Mouse (Mus musculus) C2C12 (cell line): Measurements from ENCODE around the gene Cdipt. TPM values are rescaled to one million over a fixed set of nuclear protein-coding genes. Genes with fewer than 3 reads are reported as not detected.
A peak's percentile ranks its signal among the peaks of the same experiment; 100 is the strongest.

Experiments used
- H3K27me3 ChIP-seq: one replicate; pipeline ENCODE4 v1.6.1; 2011; ENCODE audit not compliant: control insufficient read depth, insufficient read depth, insufficient read length
- H3K36me3 ChIP-seq: one replicate; pipeline ENCODE4 v1.6.1; 2011; ENCODE audit not compliant: control insufficient read depth, insufficient read depth
- H3K4me3 ChIP-seq: one replicate; pipeline ENCODE4 v1.5.1; 2011; ENCODE audit warnings: mild to moderate bottlenecking, control low read depth; ENCODE audit not compliant: poor library complexity, insufficient read depth, severe bottlenecking
- H3K79me2 ChIP-seq: one replicate; pipeline ENCODE4 v1.6.1; 2011; ENCODE audit not compliant: control insufficient read depth, insufficient read depth
- H3K79me3 ChIP-seq: one replicate; pipeline ENCODE4 v1.6.1; 2011; ENCODE audit warnings: low read depth, control low read depth
- H3ac ChIP-seq: one replicate; pipeline ENCODE3; 2011; ENCODE audit warnings: low read depth; ENCODE audit not compliant: control insufficient read depth, insufficient read length
- CEBPB ChIP-seq: IDR thresholded peaks from one replicate; pipeline ENCODE4 v1.6.1; 2011; ENCODE audit warnings: low read depth, mild to moderate bottlenecking, control low read depth, moderate library complexity
- CTCF ChIP-seq: IDR thresholded peaks from one replicate; pipeline ENCODE4 v1.5.1; 2011; ENCODE audit not compliant: control insufficient read depth, insufficient read depth, insufficient read length
- FOSL1 ChIP-seq: IDR thresholded peaks from one replicate; pipeline ENCODE4 v1.8.0; 2011; ENCODE audit warnings: mild to moderate bottlenecking, low read length; ENCODE audit not compliant: poor library complexity, insufficient read depth, severe bottlenecking
- MAX ChIP-seq: IDR thresholded peaks from one replicate; pipeline ENCODE4 v1.6.1; 2011; ENCODE audit warnings: mild to moderate bottlenecking, control low read depth
- MYOD1 ChIP-seq: IDR thresholded peaks from one replicate; pipeline ENCODE4 v1.6.1; 2011; ENCODE audit warnings: low read depth; ENCODE audit not compliant: control insufficient read depth, insufficient read length
- MYOG ChIP-seq: IDR thresholded peaks from one replicate; pipeline ENCODE4 v1.6.1; 2011; ENCODE audit not compliant: control insufficient read depth, insufficient read length; ENCODE audit errors: extremely low read depth
- USF1 ChIP-seq: IDR thresholded peaks from one replicate; pipeline ENCODE4 v1.6.1; 2011; ENCODE audit warnings: low read depth, mild to moderate bottlenecking, control low read depth, moderate library complexity
- polyA plus RNA-seq: library from polyadenylated mRNA; unstranded; fragments of >200 nt; fragmentation: generic; extraction: Trizol; gene quantifications from one replicate; pipeline ENCODE4 v1.2.1, GENCODE M21; 2012; ENCODE audit warnings: missing spikeins

Cdipt gene
- polyA plus RNA-seq, 1 experiment, result 115 TPM

- H3ac ChIP-seq, result peak overlapping the region; percentile 53
- no peak overlapping the region for H3K4me3 ChIP-seq
- TF ChIP-seq FOSL1, result no peak
- no peak for TF ChIP-seq CEBPB
- TF ChIP-seq USF1, result no peak
- no peak for TF ChIP-seq CTCF
- TF ChIP-seq MYOG, result no peak
- no peak for TF ChIP-seq MAX
- TF ChIP-seq MYOD1, result no peak
- H3K36me3 ChIP-seq, result peaks cover 15% of the 10 kb centered on the region
- no peaks in the 10 kb centered on the region for H3K27me3 ChIP-seq
- peaks cover 39% of the 10 kb centered on the region for H3K79me2 ChIP-seq
- H3K79me3 ChIP-seq, result peaks cover 19% of the 10 kb centered on the region
Observed at GRCm38 (mm10) chr7:127014993-127015392, 39.3 kb downstream of the Cdipt start.

- no peak for TF ChIP-seq USF1
- no peak for TF ChIP-seq MAX
- no peak for TF ChIP-seq MYOG
- no peak for TF ChIP-seq CTCF
- TF ChIP-seq CEBPB, result no peak
- no peak for TF ChIP-seq MYOD1
- TF ChIP-seq FOSL1, result no peak
Observed at GRCm38 (mm10) chr7:127016081-127016480, 40.4 kb downstream of the Cdipt start.

DNA sequence TGATC lies 40.6 kb downstream of the Cdipt start, which contains the start of gene Pagr1b:
Pagr1b (minus strand) TSS at position 4 of the 5 bp plus-strand sequence.
- H3ac ChIP-seq, result peak within 1 kb of the TSS; percentile 62
- no peaks in the 10 kb centered on the region for H3K27me3 ChIP-seq
- H3K36me3 ChIP-seq, result peaks cover 15% of the 10 kb centered on the region
- peak within 1 kb of the TSS; percentile 51 for H3K4me3 ChIP-seq
- TF ChIP-seq MYOG (no peak), USF1 (no peak), CEBPB (no peak), MYOD1 (no peak), CTCF (no peak), MAX (no peak), FOSL1 (no peak)
- H3K79me2 ChIP-seq, result peaks cover 39% of the 10 kb centered on the region
- H3K79me3 ChIP-seq, result peaks cover 18% of the 10 kb centered on the region

More at GRCm38 (mm10) chr7:127016081-127016480, 40.4 kb downstream of the Cdipt start:
- H3K79me2 ChIP-seq, result peaks cover 39% of the 10 kb centered on the region
- peak overlapping the region; percentile 62 for H3ac ChIP-seq
- peaks cover 15% of the 10 kb centered on the region for H3K36me3 ChIP-seq
- H3K79me3 ChIP-seq, result peaks cover 18% of the 10 kb centered on the region
- H3K27me3 ChIP-seq, result no peaks in the 10 kb centered on the region
- peak overlapping the region; percentile 51 for H3K4me3 ChIP-seq

GRCm38 (mm10) chr7:127016486-127016938 lies 40.8 kb downstream of the Cdipt start:
- TF ChIP-seq FOSL1 (no peak), MYOG (no peak), CTCF (no peak), MYOD1 (no peak), USF1 (no peak), CEBPB (no peak), MAX (no peak)
- Histone ChIP-seq H3K4me3 (peak overlapping the region; percentile 51), H3ac (peak overlapping the region; percentile 62), H3K36me3 (peaks cover 15% of the 10 kb centered on the region), H3K27me3 (no peaks in the 10 kb centered on the region), H3K79me3 (peaks cover 18% of the 10 kb centered on the region), H3K79me2 (peaks cover 39% of the 10 kb centered on the region)

GRCm38 (mm10) chr7:127016971-127017949 lies 41.5 kb downstream of the Cdipt start, which contains the start of gene Pagr1a:
Pagr1a (minus strand) TSS chr7:127017352.
- TF ChIP-seq MYOG (no peak), CTCF (peak; percentile 76)
- no peaks in the 10 kb centered on the region for H3K27me3 ChIP-seq
- H3K79me3 ChIP-seq, result peaks cover 18% of the 10 kb centered on the region
- H3K4me3 ChIP-seq, result peak within 1 kb of the TSS; percentile 51
- H3ac ChIP-seq, result peak within 1 kb of the TSS; percentile 62
- peaks cover 33% of the 10 kb centered on the region for H3K79me2 ChIP-seq
- peaks cover 18% of the 10 kb centered on the region for H3K36me3 ChIP-seq
